Mouse (Mus musculus) liver, embryonic 14.5 days (tissue): ENCODE data around the gene Tarbp1. TPM values are rescaled to one million over a fixed set of nuclear protein-coding genes. Genes with fewer than 3 reads are reported as not detected.

ENCODE experiments used
- ATAC-seq: fragments of 200-750 bp; cut with Nextera tagmentation; 2 replicates; pipeline ENCODE4 v1.8.0; 2017; ENCODE audit warnings: moderate number of reproducible peaks, mild to moderate bottlenecking, moderate library complexity; ENCODE audit not compliant: insufficient read depth
- DNase-seq, 3 experiments: peaks; one replicate each; pipeline ENCODE4 v3.0.0-alpha.2; 2012 to 2013; ENCODE audit warnings: low read depth in 3 of 3, low spot score in 3 of 3
- H3K27ac ChIP-seq: fragments of 300-500 bp; sonication (generic); 2 replicates; pipeline ENCODE4 v1.5.1; 2014; ENCODE audit warnings: moderate library complexity, mild to moderate bottlenecking, control low read depth, inconsistent platforms
- H3K27me3 ChIP-seq: fragments of 300-500 bp; sonication (generic); 2 replicates; pipeline ENCODE4 v1.6.1; 2014; ENCODE audit warnings: mild to moderate bottlenecking, low read length, moderate library complexity; ENCODE audit not compliant: control insufficient read depth, insufficient read depth
- H3K36me3 ChIP-seq: fragments of 300-500 bp; sonication (generic); replicated peaks from 2 replicates; pipeline ENCODE4 v1.6.1; 2014; ENCODE audit warnings: low read depth; ENCODE audit not compliant: control insufficient read depth, insufficient read depth
- H3K4me1 ChIP-seq, 2 experiments: fragments of 200-500 bp in 1 of 2; fragments of 300-500 bp in 1 of 2; sonication (generic) in 1 of 2; replicated peaks; 2 replicates each; pipeline ENCODE4 v1.6.1; 2012 to 2014; ENCODE audit warnings: antibody characterized with exemption in 1 of 2, inconsistent platforms in 1 of 2, low read length in 1 of 2; ENCODE audit not compliant: control insufficient read depth in 2 of 2, insufficient read depth in 2 of 2
- H3K4me2 ChIP-seq: fragments of 300-500 bp; sonication (generic); 2 replicates; pipeline ENCODE4 v1.6.1; 2014; ENCODE audit warnings: low read depth, mild to moderate bottlenecking, control low read depth, moderate library complexity
- H3K4me3 ChIP-seq, 2 experiments: fragments of 200-500 bp in 1 of 2; fragments of 300-500 bp in 1 of 2; sonication (generic) in 1 of 2; 2 replicates each; pipeline ENCODE4 v1.5.1; 2012 to 2014; ENCODE audit warnings: low read depth in 2 of 2, low read length in 2 of 2, mild to moderate bottlenecking in 2 of 2, control low read depth in 1 of 2, inconsistent platforms in 1 of 2, moderate library complexity in 1 of 2; ENCODE audit not compliant: insufficient read depth in 1 of 2
- H3K9ac ChIP-seq: fragments of 300-500 bp; sonication (generic); replicated peaks from 2 replicates; pipeline ENCODE4 v1.6.1; 2014; ENCODE audit warnings: mild to moderate bottlenecking, control low read depth, moderate library complexity
- H3K9me3 ChIP-seq: fragments of 300-500 bp; sonication (generic); 2 replicates; pipeline ENCODE4 v1.6.1; 2016; ENCODE audit warnings: low read length, mixed read lengths; ENCODE audit not compliant: control insufficient read depth
- CTCF ChIP-seq: IDR thresholded peaks from 2 replicates; pipeline ENCODE4 v1.5.1; 2016; ENCODE audit warnings: antibody characterized with exemption, low read depth, control low read depth
- EP300 ChIP-seq: IDR thresholded peaks from 2 replicates; pipeline ENCODE4 v1.6.1; 2016; ENCODE audit warnings: antibody characterized with exemption, low read depth
- WGBS: fragments of 180-500 bp; shearing (Covaris S2); extraction: QIAGEN DNeasy Blood & Tissue Kit; methylation state at CpG from one replicate; pipeline ENCODE4 v1.1.7; 2014; ENCODE audit not compliant: insufficient replicate concordance; 5-methylcytosine and 5-hydroxymethylcytosine counted together
- polyA plus RNA-seq, 2 experiments: library from polyadenylated mRNA; depleted of rRNA in 1 of 2; stranded (reverse) in 1 of 2; unstranded in 1 of 2; fragments of >200 nt; fragmentation: Nextera tagmentation in 1 of 2; extraction: Ambion mirVana in 1 of 2; gene quantifications; 2 replicates each; pipeline versions ENCODE4 v1.2.1 to v1.2.3; 2012 to 2014

Tarbp1 gene
- polyA plus RNA-seq, 2 experiments: 1.5 to 2.8 TPM

DNA sequence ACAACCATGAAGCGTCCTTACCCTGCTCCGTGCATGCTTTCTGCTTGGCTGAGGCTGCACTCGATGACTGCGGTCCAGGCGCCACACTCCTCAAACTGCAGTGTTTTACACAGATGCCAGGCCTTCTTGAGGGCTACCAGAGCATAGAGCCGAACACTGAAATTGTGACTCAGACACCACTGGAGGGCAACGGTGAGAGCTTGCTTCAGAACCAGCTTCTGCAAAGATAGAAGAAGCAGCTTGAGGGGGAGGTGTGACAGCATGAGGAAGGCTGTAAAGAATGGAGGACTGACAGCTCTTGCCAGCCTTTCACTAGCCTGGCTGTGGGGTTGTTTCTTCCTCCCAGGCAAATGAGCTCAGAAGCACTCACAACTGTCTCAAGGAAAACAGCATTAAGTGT lies 41.0 kb downstream of the Tarbp1 start:
- TF ChIP-seq CTCF: peak; percentile 30; the same call in 1 of the 2 replicates
- TF ChIP-seq EP300: no peak
- peaks cover 11% of the 10 kb centered on the region for H3K36me3 ChIP-seq
- H3K9me3 ChIP-seq: no peaks in the 10 kb centered on the region
- ATAC-seq: no peak
- no peaks in the 10 kb centered on the region for H3K4me1 ChIP-seq
- H3K4me2 ChIP-seq: no peak overlapping the region
- H3K27ac ChIP-seq: no peak overlapping the region
- no peak for DNase-seq
- no peak overlapping the region for H3K4me3 ChIP-seq
- 81% methylated on average over 7 of the region's 7 CpGs for WGBS
- no peak overlapping the region for H3K9ac ChIP-seq
- no peaks in the 10 kb centered on the region for H3K27me3 ChIP-seq

DNA sequence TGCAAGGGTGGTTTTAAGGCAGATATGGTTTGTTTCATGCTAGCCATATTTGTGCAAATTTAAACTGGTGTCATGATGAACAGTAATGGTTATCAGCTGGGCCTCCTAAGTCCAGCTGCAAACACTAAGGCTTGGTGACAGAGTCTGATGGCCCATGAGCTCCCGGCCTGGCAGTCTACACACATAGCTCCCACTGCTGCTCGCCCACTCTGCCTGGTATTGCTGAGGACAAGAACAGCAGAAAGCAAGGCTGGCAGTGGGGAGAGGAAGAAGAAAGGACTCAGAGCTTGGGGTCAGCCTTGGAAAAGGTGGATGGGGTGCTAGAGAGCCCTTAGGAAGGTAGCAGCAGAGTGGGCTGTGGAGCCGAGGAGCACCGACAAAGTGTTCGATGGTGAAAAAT lies 45.2 kb downstream of the Tarbp1 start:
- H3K9me3 ChIP-seq: no peaks in the 10 kb centered on the region
- H3K4me1 ChIP-seq: no peaks in the 10 kb centered on the region
- DNase-seq (no peak), ATAC-seq (no peak)
- no peaks in the 10 kb centered on the region for H3K27me3 ChIP-seq
- no peak overlapping the region for H3K4me2 ChIP-seq
- no peak overlapping the region for H3K9ac ChIP-seq
- no peak overlapping the region for H3K27ac ChIP-seq
- WGBS: 79% methylated on average over 5 of the region's 5 CpGs
- H3K4me3 ChIP-seq: no peak overlapping the region
- no peak for TF ChIP-seq EP300
- no peak for TF ChIP-seq CTCF
- H3K36me3 ChIP-seq: peaks cover 29% of the 10 kb centered on the region

DNA sequence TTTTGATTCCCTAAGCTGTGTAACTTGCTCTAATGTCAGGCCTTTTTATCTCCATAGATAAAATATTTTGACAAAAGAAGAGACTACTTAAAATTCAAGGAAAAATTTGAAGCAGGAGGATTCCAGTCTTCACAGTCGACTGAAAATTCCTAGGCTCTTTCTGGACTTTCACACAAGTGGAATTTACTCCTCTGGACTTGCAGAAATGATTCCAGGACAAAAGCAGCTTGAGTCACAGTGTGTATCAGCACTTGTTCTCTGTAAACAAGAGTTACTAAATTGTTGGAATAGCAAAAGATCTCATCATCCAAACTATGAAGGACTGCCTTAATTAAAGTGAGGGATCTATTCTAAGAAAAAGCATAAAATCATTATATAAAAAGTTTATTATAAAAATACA lies 49.9 kb downstream of the Tarbp1 start:
- DNase-seq (no peak), ATAC-seq (no peak)
- TF ChIP-seq EP300: no peak
- no peak for TF ChIP-seq CTCF
- Histone ChIP-seq H3K4me1 (peaks cover 0 to 8% of the 10 kb centered on the region in 2 experiments; a peak in 3 of 4 replicates), H3K9ac (no peak overlapping the region), H3K27me3 (no peaks in the 10 kb centered on the region), H3K9me3 (no peaks in the 10 kb centered on the region), H3K4me2 (no peak overlapping the region), H3K36me3 (peaks cover 26% of the 10 kb centered on the region), H3K27ac (no peak overlapping the region), H3K4me3 (no peak overlapping the region)
- 62% methylated on average over 1 of the region's 1 CpGs for WGBS

DNA sequence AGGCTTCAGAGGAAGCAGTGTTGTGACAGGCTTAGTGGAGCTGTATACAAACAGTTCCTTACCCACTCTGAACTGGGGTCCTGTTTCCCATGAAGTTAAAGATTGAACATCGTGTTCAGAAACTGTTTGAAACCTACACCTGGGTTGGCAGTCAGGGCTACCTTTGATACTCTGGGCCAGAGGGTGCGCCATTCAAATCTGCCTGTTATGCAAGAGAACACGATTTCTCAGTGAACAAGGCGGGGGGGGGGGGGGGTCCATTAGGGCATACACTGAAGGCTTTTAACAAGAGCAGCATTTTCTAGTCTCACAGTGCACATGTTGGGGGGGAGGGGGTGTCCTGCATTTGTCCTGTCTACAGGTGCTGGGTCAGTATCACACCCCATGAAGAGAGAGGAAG lies 50.7 kb downstream of the Tarbp1 start:
- 75% methylated on average over 4 of the region's 4 CpGs for WGBS
- DNase-seq (no peak), ATAC-seq (no peak)

DNA sequence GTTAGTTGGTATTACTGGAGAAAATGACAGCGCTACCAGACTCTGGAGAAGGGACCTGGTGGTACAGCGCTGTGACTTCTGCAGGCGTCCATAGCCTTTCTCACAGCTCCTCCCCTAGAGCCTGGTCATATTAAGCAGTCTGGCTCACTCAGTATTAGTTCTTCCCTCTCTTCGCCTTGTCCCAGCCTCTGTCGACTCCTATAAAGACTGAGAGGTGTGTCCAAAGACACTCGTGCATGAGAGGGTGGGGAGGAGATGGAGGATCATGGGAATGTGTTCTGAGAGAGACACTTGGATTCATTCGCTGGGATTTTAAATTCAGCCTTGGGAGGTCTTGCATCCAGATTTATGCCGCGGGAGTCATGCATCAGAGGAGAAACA lies 52.0 kb downstream of the Tarbp1 start:
- peak overlapping the region; percentile 63 for H3K9ac ChIP-seq
- ATAC-seq (no peak; the same call in 1 of the 2 replicates), DNase-seq (no peak)
- 10% methylated on average over 9 of the region's 9 CpGs for WGBS
- peaks cover 15% of the 10 kb centered on the region for H3K36me3 ChIP-seq
- TF ChIP-seq CTCF (no peak), EP300 (no peak)
- no peak overlapping the region for H3K27ac ChIP-seq
- H3K4me2 ChIP-seq: peak overlapping the region; percentile 79
- no peaks in the 10 kb centered on the region for H3K9me3 ChIP-seq
- peaks cover 0 to 8% of the 10 kb centered on the region in 2 experiments; a peak in 3 of 4 replicates for H3K4me1 ChIP-seq
- H3K4me3 ChIP-seq: peak overlapping the region; percentile 69 to 85
- H3K27me3 ChIP-seq: no peaks in the 10 kb centered on the region

More for the DNA sequence above, 50.7 kb downstream of the Tarbp1 start:
- H3K4me2 ChIP-seq: no peak overlapping the region
- no peak overlapping the region for H3K27ac ChIP-seq
- no peak overlapping the region for H3K4me3 ChIP-seq
- TF ChIP-seq EP300 (no peak), CTCF (no peak)
- H3K27me3 ChIP-seq: no peaks in the 10 kb centered on the region
- H3K9ac ChIP-seq: no peak overlapping the region
- no peaks in the 10 kb centered on the region for H3K9me3 ChIP-seq
- H3K36me3 ChIP-seq: peaks cover 26% of the 10 kb centered on the region
- H3K4me1 ChIP-seq: peaks cover 0 to 8% of the 10 kb centered on the region in 2 experiments; a peak in 3 of 4 replicates
